Mouse (Mus musculus): Measurements from ENCODE around the gene Zfp9.
A peak's percentile ranks its signal among the peaks of the same experiment; 100 is the strongest.

Gene Zfp9

DNA sequence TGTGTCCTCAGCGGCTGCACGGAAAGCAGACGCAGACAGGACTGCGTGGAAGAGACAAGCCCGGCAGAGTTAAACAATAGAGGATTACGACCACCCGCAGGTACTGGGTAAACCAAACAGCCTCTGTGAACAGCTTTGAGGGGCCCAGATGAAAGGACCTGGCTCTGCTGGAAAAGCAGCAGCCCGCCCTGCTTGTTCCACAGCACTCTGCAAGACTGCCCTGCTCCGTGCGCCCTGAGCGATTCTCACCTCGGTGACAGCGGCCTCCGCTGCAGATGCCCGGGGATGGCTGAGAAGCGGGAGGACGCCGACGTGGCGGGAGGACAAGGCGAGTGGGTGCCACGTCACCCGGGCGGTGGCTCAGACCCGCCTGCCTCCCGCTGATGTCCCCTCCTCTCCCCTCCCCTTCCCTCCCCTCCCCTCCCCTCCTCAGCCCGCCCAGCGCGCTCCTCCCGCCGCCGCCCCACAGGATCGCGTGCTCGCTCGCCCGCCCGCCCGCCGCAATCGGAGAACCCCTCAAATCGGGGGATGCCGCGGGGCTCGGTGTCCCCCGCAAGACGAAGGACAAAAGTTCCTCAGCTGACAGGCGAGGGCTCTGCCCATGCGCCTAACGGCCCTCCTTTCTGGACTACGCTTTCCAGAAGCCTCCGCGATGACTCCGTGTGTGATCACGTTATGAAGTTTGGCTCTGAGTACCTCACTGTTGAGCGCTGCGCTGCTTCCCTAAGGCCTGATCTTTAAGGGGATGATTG lies at the start of gene Zfp9:
TSS of gene Zfp9 (minus strand) at position 364 of the 752 bp plus-strand sequence.
- peak; percentile 72 for DNase-seq

DNA sequence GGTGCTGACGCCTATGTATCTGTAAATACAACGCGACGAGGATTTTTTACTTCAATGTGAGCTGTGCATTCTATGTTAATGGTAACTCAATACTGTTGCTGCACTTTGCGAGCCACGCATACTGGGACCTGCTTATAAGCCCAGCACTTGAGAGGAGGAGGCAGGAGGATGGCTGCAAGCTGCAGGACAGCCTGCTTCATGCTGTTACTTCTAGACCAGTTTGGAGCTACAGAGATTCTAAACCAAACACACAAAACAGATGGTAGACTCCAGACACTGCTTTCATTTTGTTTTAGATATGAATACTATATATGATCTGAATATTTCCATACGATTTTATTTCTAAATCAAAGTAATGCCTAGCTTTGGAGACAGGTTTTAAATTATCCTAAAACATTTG lies 41.5 kb upstream of the Zfp9 start:
- DNase-seq = no peak

DNA sequence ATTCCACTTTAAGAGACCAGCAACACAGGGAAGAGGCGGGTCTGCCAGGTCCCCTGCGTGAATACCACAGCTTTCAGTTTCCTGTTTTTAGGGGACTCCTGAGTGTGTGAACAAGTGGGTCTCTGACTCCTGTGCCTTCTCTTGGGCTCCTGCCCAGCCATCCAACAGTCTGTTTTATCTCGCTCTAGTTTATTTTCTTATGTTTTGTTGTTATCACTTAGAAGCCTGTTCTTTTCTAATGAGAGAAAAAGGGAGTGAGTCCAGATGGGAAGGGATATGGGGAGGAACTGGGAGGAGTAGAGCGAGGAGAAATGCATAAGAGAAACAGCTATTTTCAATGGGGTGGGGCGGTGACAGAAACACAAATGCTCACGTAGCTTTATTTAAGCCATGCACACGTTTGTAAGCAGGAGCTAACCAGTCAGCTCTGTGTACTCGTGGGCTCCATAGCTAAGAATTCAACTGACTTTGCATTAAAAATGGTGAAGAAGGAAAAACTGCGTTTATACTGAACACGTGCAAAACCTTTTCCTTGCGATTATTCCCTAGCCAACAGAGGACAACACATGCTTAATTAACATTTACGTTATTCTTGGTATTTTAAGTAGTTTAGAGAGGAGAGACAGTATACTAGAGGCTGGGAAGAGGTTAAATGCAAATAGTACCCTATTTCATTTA lies 34.4 kb upstream of the Zfp9 start:
- DNase-seq = no peak

- DNase-seq = no peak
Measured at GRCm38 (mm10) chr6:118499010-118499409, 19.9 kb upstream of the Zfp9 start.

GRCm38 (mm10) chr6:118482125-118482524 lies 3.0 kb upstream of the Zfp9 start:
- DNase-seq = no peak

GRCm38 (mm10) chr6:118477875-118478785 lies 990 bp downstream of the Zfp9 start:
- no peak for DNase-seq

GRCm38 (mm10) chr6:118462069-118462705 lies 16.9 kb downstream of the Zfp9 start:
- no peak for DNase-seq

DNA sequence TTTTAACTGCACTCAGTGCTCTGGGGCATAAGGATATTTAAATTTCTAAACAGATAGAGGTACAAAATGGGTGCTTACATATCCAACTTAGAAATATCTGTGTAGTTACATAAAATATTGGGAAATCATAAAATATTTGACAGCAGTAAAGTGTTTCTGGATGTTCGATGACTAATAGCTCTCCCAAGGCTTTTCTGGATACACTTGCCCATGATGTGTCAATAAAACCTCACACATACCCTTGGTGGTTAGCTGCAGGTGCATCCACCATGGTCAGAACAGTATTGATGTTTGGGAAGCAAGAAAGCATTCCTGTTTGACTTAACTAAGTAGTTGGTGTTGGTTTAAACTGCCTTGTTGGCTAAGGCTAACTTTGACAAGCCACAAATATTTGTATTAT lies 21.4 kb downstream of the Zfp9 start:
- no peak for DNase-seq

DNA sequence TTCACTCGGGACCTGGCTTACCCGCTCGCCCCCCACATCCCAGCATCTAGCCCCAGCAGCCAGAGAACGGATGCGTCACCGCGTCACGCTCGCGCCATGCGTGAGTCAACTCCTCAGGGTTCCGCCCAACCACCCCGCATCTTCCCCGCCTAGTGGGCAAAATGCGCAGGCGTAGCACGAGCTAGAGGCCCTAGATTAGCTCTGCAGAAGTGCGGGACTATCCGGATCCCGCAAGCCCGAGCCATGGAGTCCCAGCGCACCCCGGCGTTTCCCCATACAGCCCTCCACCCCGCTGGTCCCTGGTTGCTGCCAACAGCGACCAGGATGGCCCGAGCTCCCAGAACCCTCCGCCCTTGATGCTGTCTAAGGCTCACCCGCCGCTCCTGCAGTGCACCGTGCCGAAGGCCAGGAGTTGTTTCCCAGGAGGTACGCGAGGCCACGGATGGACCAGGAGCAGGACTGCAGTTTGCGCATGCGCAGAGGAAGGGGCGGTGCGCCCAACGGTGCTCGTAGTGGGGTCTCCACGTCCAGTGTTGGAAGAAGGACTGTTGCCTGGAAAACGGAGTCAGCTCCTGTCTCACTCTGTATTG lies 24.0 kb downstream of the Zfp9 start, which contains the start of gene Zfp248:
TSS of gene Zfp248 (minus strand) at position 487 of the 590 bp plus-strand sequence.
- peak; percentile 90 for DNase-seq

- DNase-seq = no peak
Measured at GRCm38 (mm10) chr6:118454452-118454851, 24.7 kb downstream of the Zfp9 start.

GRCm38 (mm10) chr6:118431502-118431901 lies 47.6 kb downstream of the Zfp9 start:
- no peak for DNase-seq

GRCm38 (mm10) chr6:118426666-118427065 lies 52.5 kb downstream of the Zfp9 start:
- DNase-seq = no peak

GRCm38 (mm10) chr6:118419050-118419920 lies 59.8 kb downstream of the Zfp9 start, which contains the start of gene Bms1:
Bms1 (minus strand) TSS chr6:118419474.
- peak; percentile 96 for DNase-seq

Data from kidney, adult 18-20 months (tissue).